Mouse (Mus musculus) lung, embryonic 14.5 days (tissue): ENCODE results near the gene Gm20388. TPM values are rescaled to one million over a fixed set of nuclear protein-coding genes. Genes with fewer than 3 reads are reported as not detected.

Source experiments
- ATAC-seq: fragments of 200-750 bp; cut with Nextera tagmentation; 2 replicates; pipeline ENCODE4 v1.8.0; 2017; ENCODE audit warnings: mild to moderate bottlenecking, moderate TSS enrichment, moderate library complexity; ENCODE audit not compliant: insufficient read depth
- DNase-seq: peaks from one replicate; pipeline ENCODE4 v3.0.0-alpha.2; 2015
- H3K27ac ChIP-seq: fragments of 300-500 bp; sonication (generic); 2 replicates; pipeline ENCODE4 v1.5.1; 2014; ENCODE audit warnings: low read depth, mild to moderate bottlenecking, moderate library complexity
- H3K27me3 ChIP-seq: fragments of 300-500 bp; sonication (generic); 2 replicates; pipeline ENCODE4 v1.6.1; 2014; ENCODE audit warnings: low read length, control low read depth; ENCODE audit not compliant: insufficient read depth
- H3K36me3 ChIP-seq: fragments of 300-500 bp; sonication (generic); 2 replicates; pipeline ENCODE4 v1.6.1; 2014; ENCODE audit warnings: control low read depth; ENCODE audit not compliant: insufficient read depth
- H3K4me1 ChIP-seq: fragments of 300-500 bp; sonication (generic); 2 replicates; pipeline ENCODE4 v1.6.1; 2014; ENCODE audit warnings: antibody characterized with exemption, control low read depth; ENCODE audit not compliant: insufficient read depth
- H3K4me2 ChIP-seq: fragments of 300-500 bp; sonication (generic); 2 replicates; pipeline ENCODE4 v1.6.1; 2014; ENCODE audit warnings: mild to moderate bottlenecking
- H3K4me3 ChIP-seq: fragments of 300-500 bp; sonication (generic); 2 replicates; pipeline ENCODE4 v1.5.1; 2014; ENCODE audit warnings: low read depth, low read length
- H3K9ac ChIP-seq: fragments of 300-500 bp; sonication (generic); 2 replicates; pipeline ENCODE4 v1.6.1; 2014
- H3K9me3 ChIP-seq: fragments of 300-500 bp; sonication (generic); 2 replicates; pipeline ENCODE4 v1.6.1; 2016; ENCODE audit warnings: low read depth, low read length, control low read depth
- CTCF ChIP-seq: IDR thresholded peaks from 2 replicates; pipeline ENCODE4 v1.5.1; 2016; ENCODE audit warnings: antibody characterized with exemption, low read depth
- WGBS: fragments of 180-500 bp; shearing (Covaris S2); extraction: QIAGEN DNeasy Blood & Tissue Kit; methylation state at CpG from one replicate; pipeline ENCODE4 v1.1.7; 2014; 5-methylcytosine and 5-hydroxymethylcytosine counted together
- polyA plus RNA-seq: library from polyadenylated mRNA; unstranded; fragments of >200 nt; fragmentation: Nextera tagmentation; extraction: Ambion mirVana; gene quantifications from 2 replicates; pipeline ENCODE4 v1.2.1, GENCODE M21; 2014

The Gm20388 gene
- polyA plus RNA-seq, 1 experiment from 2014 or later, result not detected

DNA sequence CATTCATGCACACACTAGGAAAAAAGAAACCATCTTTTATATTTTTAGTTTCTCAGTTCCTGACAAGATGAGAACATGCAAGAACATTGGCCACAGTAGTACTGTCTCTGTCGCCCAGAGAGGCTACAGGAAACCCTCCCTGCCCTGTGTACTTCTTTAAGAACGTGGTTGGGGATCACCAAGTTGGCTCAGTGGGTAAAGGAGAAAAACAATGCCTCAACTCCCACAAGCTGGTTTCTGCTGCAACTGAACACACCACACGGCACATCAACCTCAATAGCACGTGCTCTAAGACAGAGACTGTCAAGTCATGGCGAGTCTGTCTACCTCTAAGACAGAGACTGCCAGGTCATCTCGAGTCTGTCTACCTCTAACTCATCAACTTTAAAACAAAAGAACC, 3042.4 kb downstream of the Gm20388 start:
- 89% methylated on average over 6 of the region's 6 CpGs for WGBS
- H3K4me1 ChIP-seq, result no peaks in the 10 kb centered on the region
- H3K27me3 ChIP-seq, result no peaks in the 10 kb centered on the region
- no peak overlapping the region for H3K4me2 ChIP-seq
- no peak overlapping the region for H3K27ac ChIP-seq
- no peaks in the 10 kb centered on the region for H3K36me3 ChIP-seq
- TF ChIP-seq CTCF, result no peak
- no peak overlapping the region for H3K9ac ChIP-seq
- no peak overlapping the region for H3K4me3 ChIP-seq
- no peak for ATAC-seq
- DNase-seq, result no peak
- no peaks in the 10 kb centered on the region for H3K9me3 ChIP-seq

DNA sequence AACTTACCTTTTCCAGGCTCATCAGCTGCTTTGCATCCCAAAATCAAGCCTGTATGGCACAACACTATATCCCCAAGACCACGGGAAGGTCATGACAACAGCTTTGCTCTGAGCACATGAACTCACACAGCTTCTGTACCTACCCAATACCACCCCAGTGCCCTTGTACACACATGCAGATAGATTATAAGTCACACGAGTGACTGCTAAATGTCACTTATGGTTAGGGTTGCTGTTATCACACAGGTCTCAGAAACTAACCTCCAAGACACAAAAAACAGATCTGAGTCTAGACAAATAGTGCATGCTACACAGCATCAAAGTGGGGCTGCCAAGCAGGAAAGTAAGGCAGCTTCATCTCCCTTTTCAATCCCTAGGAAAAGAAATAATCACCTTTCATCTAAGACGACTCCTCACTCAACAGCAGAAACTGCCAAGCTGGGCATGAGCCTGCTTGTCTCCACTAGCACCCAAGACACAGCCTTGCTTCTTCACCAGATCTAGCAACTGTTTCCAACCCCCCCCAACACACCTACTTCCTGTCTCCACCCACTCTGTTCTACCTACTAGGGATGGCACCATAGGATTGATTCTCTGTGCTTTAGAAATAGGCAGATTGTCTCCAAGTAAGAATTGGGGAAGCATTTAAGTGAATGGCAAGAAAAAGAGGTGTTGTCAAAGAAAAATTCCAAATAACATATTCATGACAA, 3043.6 kb downstream of the Gm20388 start:
- Histone ChIP-seq H3K4me2 (no peak overlapping the region), H3K27me3 (no peaks in the 10 kb centered on the region), H3K4me1 (no peaks in the 10 kb centered on the region), H3K27ac (no peak overlapping the region), H3K9me3 (no peaks in the 10 kb centered on the region), H3K4me3 (no peak overlapping the region), H3K9ac (no peak overlapping the region), H3K36me3 (no peaks in the 10 kb centered on the region)
- TF ChIP-seq CTCF, result no peak
- ATAC-seq (no peak), DNase-seq (no peak)
- WGBS, result 79% methylated on average over 3 of the region's 3 CpGs

DNA sequence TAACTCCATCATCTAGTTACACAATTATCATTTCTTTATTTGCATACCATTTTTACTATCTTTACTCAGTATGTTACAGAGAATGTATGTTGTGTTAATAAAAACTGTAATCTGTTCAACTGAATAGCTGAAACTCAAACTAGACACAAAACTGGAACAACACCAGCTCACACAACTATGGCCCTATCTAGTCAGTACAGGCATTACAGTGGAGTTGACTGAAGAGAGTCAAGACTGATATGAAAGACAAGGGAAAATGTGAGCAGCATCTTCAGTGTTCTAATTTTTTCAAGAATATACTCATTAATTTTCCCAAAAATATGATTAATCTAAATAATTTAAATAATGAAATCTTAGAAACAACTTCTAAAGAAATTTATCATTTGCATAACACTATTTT, 3044.6 kb downstream of the Gm20388 start:
- Histone ChIP-seq H3K27me3 (no peaks in the 10 kb centered on the region), H3K9ac (no peak overlapping the region), H3K4me2 (no peak overlapping the region), H3K4me3 (no peak overlapping the region), H3K27ac (no peak overlapping the region), H3K4me1 (no peaks in the 10 kb centered on the region), H3K36me3 (no peaks in the 10 kb centered on the region), H3K9me3 (no peaks in the 10 kb centered on the region)
- DNase-seq, result no peak
- no peak for TF ChIP-seq CTCF
- no peak for ATAC-seq

DNA sequence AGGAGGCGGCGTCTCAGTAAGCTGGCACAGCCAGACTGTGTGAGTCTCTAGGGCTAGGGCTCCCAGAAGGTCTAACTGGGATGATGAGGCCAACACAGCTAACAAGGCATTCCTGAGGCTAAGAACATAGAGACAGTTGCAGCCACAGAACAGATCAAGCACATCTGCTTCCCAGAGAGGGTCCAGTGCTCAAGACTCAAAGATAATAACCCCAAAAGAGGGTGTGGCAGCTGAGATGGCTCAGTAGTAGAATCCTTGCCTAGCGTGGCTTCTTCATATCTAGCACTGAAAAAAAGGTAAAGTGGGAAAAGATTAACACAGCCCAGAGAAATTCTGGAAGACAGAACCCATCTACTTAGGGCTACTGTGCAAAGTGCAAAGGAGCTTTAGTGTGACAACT, 3045.4 kb downstream of the Gm20388 start:
- Histone ChIP-seq H3K4me2 (no peak overlapping the region), H3K36me3 (no peaks in the 10 kb centered on the region), H3K9ac (no peak overlapping the region), H3K27ac (no peak overlapping the region), H3K4me1 (peaks cover 1% of the 10 kb centered on the region), H3K4me3 (no peak overlapping the region), H3K9me3 (no peaks in the 10 kb centered on the region), H3K27me3 (no peaks in the 10 kb centered on the region)
- TF ChIP-seq CTCF, result no peak
- 84% methylated on average over 3 of the region's 3 CpGs for WGBS
- DNase-seq (no peak), ATAC-seq (no peak)

DNA sequence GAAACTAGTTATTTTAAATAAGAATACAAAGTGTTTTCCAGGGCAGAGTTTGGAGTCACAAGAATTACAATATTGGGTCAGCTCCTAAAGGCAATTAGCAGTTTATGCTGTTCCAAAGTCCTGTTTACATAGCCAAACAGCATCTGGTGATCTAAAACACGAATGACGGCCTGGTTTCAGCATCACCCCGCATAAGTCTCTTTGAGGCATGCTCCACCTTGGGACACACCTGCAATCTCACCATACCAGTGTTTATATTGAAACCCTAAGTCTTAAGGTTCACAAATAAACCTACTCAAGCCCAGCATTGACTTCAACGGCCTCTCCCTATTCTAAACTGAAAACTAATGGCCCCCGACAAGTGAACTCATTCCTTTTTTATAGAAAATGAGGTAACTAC, 3049.7 kb downstream of the Gm20388 start:
- Histone ChIP-seq H3K9me3 (no peaks in the 10 kb centered on the region), H3K4me3 (no peak overlapping the region), H3K27ac (no peak overlapping the region), H3K36me3 (no peaks in the 10 kb centered on the region), H3K4me2 (no peak overlapping the region), H3K9ac (no peak overlapping the region), H3K4me1 (peaks cover 10% of the 10 kb centered on the region), H3K27me3 (no peaks in the 10 kb centered on the region)
- no peak for DNase-seq
- no peak for TF ChIP-seq CTCF
- no peak for ATAC-seq
- 70% methylated on average over 5 of the region's 5 CpGs for WGBS

DNA sequence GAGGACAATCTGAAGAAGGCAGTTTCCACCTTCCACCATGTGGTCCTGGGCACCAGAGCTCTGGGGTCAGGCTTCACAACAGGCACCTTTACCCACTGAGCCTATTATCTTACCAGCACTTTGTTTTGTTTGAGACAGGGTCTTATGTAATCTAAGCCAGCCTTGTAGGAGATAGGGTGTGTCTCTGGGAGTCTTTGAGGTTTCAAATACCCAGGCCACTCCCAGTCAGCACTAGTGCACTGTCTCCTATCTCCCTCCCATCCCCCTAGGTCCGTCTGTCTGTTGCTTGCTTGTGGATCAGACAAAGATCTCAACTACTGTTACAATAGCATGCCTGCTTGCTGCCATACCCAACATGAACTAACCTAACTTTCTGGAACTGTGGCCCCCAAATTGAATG, 3050.3 kb downstream of the Gm20388 start:
- ATAC-seq, result no peak
- no peak overlapping the region for H3K4me2 ChIP-seq

DNA sequence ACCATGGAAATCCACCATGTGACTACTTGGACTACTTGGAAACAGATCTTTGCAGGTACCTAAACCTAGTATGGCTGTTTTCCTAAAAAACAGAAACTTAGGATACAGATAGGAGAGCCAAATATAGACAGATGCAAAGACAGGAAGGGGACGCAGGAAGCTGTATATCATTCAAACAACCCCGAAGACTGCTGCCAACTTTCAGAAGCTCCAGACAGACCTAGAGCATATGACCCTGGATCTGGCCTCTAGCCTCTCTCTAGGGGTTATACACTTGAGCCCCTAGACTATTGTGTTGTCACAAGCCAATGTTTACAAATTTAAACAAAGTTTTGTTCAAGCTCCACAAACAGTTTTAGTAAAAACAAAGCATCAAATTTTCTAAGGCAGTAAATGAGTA, 3050.8 kb downstream of the Gm20388 start:
- no peak for TF ChIP-seq CTCF
- ATAC-seq, result no peak
- Histone ChIP-seq H3K36me3 (no peaks in the 10 kb centered on the region), H3K4me2 (0 out of 2 replicates have a peak overlapping the region, but pooled peaks have one; percentile 1), H3K27ac (no peak overlapping the region), H3K9me3 (no peaks in the 10 kb centered on the region), H3K4me3 (no peak overlapping the region), H3K27me3 (no peaks in the 10 kb centered on the region), H3K9ac (no peak overlapping the region), H3K4me1 (peaks cover 10% of the 10 kb centered on the region)
- 30% methylated on average over 2 of the region's 2 CpGs for WGBS
- peak; percentile 12 for DNase-seq

More for the DNA sequence above, 3050.3 kb downstream of the Gm20388 start:
- DNase-seq, result no peak
- TF ChIP-seq CTCF, result no peak
- Histone ChIP-seq H3K36me3 (no peaks in the 10 kb centered on the region), H3K9me3 (no peaks in the 10 kb centered on the region), H3K9ac (no peak overlapping the region), H3K4me3 (no peak overlapping the region), H3K4me1 (peaks cover 10% of the 10 kb centered on the region), H3K27ac (no peak overlapping the region), H3K27me3 (no peaks in the 10 kb centered on the region)
- 22% methylated on average over 1 of the region's 1 CpGs for WGBS

DNA sequence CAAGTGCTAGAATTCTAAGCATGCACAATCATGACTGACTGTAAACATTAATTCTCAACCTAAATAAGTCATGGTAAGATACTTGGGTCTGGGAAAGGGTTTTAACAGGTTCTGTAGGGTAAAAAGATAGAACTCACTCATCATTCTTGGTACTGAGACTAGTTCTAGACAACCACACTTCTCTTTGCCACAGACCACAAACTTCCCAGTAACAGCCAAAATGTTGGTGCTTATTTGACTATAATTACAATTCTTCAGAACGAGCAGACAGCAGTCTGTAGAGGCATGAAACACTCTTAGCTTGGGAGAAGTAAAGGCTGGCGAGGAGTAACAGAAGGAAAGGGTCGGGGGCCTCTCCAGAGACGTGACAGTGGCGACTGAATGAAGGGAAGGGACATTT, 3051.4 kb downstream of the Gm20388 start:
- Histone ChIP-seq H3K4me3 (no peak overlapping the region), H3K27me3 (no peaks in the 10 kb centered on the region), H3K9me3 (no peaks in the 10 kb centered on the region), H3K4me1 (peaks cover 10% of the 10 kb centered on the region), H3K27ac (no peak overlapping the region), H3K9ac (no peak overlapping the region), H3K4me2 (no peak overlapping the region), H3K36me3 (no peaks in the 10 kb centered on the region)
- no peak for TF ChIP-seq CTCF
- 44% methylated on average over 5 of the region's 5 CpGs for WGBS
- ATAC-seq (no peak), DNase-seq (no peak)
